Mouse (Mus musculus): Measurements from ENCODE around the gene Atp23.

- TF ChIP-seq EP300 (IDR thresholded peaks at IDR 0.05; ENCODE audit: low read depth) (no peak), CTCF (IDR thresholded peaks at IDR 0.05; ENCODE audit: low read depth) (no peak)
These were observed 8.0 kb downstream of the Atp23 start for GRCm38 (mm10) chr10:126893145-126893544.
